Mouse (Mus musculus): ENCODE results near the gene Dmac2. TPM values are rescaled to one million over a fixed set of nuclear protein-coding genes. Genes with fewer than 3 reads are reported as not detected.
A peak's percentile ranks its signal among the peaks of the same experiment; 100 is the strongest.

Gene Dmac2
- total RNA-seq, 2 experiments from 2014 or later, result 37.7 to 43.0 TPM

DNA sequence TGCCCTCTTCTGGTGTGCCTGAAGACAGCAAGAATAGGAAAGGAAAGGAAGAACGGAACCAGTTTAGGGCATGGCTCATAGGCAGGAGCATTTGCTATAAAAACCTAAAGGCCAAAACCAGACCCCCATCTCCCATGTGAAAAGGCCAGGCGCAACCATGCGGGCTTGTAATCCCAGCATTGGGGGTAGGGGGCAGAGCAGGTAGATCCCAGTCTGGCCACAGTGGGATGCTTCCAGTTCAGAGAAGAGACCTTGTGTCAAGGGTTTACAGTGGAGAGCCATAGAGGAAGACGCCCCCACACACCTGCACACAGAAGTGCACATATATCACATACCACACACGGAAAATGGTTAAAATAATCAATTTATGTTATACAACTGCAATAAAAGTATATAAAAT, 5.1 kb upstream of the Dmac2 start:
- DNase-seq, result no peak
- intact Hi-C loops (cut with DNase I), result no loop called here

DNA sequence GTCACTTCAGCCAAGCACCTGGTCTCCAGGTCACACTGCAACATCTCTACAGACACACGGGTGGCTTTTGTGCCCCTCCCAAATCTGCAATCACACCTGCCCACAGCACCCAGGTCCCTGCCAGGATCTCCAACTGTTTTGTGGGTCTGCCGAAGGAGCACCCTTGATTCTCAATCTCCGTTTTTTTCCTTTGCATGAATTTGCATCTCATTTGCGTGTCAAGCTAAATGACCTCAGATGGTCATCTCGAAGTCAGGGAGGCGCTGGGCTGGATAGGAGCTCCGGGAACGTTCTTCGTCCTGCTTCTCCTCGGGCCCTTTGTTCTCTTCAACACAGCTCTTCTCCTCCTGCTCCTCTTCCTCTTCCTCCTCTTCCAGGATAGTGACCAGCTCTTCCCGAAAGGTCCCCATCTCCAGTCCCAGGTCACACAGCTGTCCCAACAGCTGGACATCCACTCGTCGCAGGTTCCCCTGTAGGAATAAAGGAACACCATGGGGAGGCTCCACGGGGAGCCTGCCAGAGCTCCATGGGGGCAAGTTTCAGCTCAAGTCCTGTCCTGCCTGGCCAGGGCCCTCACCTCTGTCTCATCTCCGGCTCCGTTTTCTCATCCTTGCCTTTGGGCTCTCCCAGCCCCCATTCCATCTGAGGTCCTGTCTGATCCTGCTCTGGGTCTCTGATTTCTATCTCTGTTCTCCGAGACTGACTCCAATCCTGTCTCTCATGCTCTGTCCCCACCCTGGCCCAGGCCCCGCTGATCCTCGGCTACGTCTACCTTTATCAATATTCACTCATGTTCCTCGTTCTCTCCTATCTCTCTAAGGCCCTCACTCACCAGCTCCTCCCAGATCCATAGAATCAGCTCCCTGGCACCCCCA, 4.1 kb upstream of the Dmac2 start:
- peak in 1 of 2 experiments; percentile 9 for DNase-seq
- intact Hi-C loops (cut with DNase I), result no loop called here

GRCm38 (mm10) chr7:25615706-25616011, 3.6 kb upstream of the Dmac2 start, which contains the start of gene Erich4:
Gene Erich4 (minus strand): TSS chr7:25615892.
- no peak for DNase-seq
- intact Hi-C loops (cut with DNase I), result no loop called here

DNA sequence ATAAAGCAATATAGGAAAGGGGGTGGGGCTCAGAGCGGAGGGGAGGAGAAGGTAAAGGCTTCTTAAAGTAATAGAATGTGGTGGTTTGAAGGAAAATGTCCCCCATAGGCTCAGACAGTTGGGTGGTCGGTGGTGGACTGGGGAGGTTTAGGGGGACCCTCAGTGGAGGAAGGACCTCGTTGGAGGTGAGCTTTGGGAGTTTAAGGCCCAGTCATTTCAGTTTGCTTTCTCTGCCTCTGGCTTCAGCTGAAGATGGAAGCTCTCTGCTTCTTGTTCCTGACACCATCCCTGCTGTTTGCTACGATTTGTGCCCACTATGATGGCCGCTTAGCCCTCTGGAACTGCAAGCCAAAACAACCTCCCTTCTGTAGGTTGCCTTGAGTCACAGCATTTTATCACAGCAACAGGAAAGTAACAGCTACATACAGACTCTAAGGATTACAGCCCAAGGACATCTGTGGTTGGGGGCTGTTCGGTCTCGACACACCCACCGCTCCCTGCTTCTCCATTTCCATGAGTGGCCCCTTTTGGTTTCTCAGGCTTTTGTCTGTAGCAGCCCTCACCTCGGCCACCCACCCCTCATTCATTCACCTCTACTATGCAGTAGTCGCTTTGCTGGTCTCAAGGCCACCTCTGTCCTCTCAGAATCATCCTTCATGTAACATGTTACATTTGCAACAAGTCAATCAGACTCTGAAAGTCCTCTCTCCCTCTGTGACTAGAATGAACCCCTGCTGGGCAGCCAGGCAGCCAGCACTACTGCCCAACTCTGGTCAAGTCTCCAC, 1.6 kb upstream of the Dmac2 start:
- peak in 1 of 2 experiments; percentile 5 for DNase-seq
- intact Hi-C loops (cut with DNase I), result no loop called here

GRCm38 (mm10) chr7:25619722-25619991, 443 bp downstream of the Dmac2 start:
- intact Hi-C loops (cut with DNase I), result no loop called here

DNA sequence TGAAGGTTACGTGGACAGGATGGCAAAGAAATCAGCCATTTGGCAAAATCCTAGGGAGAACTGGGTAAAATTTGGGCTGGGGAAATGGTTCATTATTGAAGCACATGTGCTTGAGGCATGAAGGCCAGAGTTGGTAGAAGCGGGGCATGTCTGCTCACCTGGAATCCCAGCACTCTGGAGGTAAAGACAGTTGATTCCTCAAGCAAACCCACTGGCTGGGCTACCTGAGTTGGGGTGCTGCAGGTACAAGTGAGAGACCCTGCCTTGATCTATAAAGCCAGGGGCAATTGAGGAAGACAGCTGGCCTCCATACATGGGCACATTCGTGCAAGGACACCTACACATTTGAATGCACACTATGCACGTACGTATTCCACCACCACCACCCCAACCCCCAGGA, 887 bp downstream of the Dmac2 start:
- peak in 1 of 2 experiments; percentile 6 for DNase-seq
- intact Hi-C loops (cut with DNase I), result no loop called here

More at GRCm38 (mm10) chr7:25619722-25619991, 443 bp downstream of the Dmac2 start:
- no peak for DNase-seq

GRCm38 (mm10) chr7:25620751-25621150, 1.5 kb downstream of the Dmac2 start:
- intact Hi-C loops (cut with DNase I), result no loop called here
- DNase-seq, result peak in 1 of 2 experiments; percentile 11

DNA sequence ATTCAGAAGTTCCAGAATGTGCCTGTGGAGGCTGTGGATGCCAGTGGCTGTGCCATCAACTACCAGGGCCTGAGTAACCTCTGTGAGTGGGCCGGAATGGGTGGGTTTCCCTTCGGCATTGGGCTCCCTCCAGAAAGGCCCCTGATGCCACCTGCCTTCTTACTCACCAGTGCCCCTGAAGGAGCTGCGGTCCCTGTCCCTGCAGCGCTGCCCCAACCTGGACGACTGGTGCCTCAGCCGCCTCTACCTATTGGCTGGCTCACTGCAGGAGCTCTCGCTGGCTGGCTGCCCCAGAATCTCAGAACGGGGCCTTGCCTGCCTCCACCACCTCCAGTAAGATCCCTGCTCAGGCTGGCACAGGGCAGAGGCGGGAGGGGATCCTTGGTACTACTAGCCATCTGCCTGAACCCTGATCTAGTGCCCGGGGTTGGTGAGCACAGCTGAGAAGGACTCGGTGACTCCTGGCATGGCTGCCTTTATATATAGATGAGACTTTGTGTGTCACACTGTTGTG, 4.7 kb downstream of the Dmac2 start:
- intact Hi-C loops (cut with DNase I), result no loop called here
- no peak for DNase-seq

- intact Hi-C loops (cut with DNase I), result no loop called here
- no peak for DNase-seq
Measured at GRCm38 (mm10) chr7:25624851-25625250, 5.6 kb downstream of the Dmac2 start.

DNA sequence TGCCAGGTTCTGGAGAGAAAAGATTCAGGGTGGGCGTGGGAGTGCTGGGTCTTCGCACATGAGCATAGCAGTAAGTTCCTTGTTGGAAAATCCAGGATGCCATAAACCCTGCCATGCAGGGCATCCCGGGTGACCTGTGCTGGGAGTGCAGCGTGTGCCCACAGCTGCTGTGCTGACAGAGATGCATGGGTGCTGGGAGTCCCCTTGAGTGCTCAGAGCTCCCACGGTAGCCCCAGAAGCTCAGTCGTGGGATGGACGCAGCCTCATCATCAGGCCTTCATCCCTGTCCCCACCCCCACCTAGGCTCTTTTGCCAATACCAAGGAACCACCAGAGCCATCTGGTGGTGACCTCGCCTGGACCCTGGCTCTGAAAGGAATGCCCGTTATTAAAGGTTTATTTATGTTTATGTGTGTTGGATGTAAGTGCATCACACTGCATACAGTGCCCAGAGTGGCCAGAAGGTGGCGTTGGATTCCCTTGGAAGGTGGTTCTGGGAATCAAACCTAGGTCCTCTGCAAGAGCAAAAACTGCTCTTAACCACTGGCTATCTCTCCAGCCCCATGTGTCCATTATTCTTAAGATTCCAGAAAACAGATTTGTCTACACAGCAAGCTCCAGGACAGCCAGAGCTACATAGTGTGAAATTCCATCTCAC, 6.5 kb downstream of the Dmac2 start:
- DNase-seq, result no peak
- intact Hi-C loops (cut with DNase I), result no loop called here

DNA sequence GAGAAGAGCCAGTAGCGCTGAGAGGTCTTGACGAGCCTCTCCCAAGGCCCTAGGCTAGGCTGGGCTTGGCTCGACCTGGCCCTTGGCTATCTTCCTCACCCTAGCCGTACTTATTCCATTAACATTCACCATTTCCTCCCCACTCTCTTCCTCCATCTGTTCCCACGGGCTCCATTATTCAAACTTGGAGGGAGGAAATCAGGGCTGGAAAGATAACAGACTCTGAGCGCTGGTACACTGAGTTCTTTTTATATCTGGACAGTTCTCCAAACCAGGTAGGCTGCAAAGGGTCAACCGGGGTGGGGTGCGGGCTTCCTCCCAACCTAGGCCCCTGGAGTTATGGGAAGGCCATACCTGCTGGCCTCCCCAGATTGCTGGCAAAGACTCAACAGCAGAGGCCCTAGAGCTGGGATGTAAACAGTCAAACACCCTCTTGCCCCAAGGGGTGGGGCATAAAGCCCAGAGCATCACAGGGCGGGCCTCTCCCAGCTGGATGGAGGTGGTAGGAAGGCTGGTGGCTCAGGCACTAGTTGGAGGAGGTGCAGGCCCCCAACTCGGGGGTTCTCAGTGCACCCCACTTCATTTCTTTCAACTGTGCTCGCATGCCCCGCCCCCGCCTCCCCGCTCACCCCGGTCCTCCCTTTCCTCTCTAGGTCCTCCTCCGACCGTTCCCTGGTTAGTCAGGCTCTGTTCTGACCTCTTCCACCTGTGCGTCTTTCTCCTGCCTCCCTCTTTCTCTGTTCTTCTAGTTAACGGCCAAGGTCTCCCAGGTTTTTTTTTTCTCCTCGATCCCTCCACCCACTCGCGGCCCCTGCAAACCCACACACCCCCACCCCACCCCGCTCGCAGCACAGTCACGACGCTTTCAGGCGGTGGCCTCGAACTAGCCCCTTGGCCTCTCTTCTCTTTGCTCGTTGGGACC, 7.6 kb downstream of the Dmac2 start, which contains the start of gene B3gnt8:
Gene B3gnt8 (plus strand): TSS at position 146 of the 922 bp plus-strand sequence.
- DNase-seq, result peak; percentile 59 to 60
- intact Hi-C loops (cut with DNase I), result no loop called here

DNA sequence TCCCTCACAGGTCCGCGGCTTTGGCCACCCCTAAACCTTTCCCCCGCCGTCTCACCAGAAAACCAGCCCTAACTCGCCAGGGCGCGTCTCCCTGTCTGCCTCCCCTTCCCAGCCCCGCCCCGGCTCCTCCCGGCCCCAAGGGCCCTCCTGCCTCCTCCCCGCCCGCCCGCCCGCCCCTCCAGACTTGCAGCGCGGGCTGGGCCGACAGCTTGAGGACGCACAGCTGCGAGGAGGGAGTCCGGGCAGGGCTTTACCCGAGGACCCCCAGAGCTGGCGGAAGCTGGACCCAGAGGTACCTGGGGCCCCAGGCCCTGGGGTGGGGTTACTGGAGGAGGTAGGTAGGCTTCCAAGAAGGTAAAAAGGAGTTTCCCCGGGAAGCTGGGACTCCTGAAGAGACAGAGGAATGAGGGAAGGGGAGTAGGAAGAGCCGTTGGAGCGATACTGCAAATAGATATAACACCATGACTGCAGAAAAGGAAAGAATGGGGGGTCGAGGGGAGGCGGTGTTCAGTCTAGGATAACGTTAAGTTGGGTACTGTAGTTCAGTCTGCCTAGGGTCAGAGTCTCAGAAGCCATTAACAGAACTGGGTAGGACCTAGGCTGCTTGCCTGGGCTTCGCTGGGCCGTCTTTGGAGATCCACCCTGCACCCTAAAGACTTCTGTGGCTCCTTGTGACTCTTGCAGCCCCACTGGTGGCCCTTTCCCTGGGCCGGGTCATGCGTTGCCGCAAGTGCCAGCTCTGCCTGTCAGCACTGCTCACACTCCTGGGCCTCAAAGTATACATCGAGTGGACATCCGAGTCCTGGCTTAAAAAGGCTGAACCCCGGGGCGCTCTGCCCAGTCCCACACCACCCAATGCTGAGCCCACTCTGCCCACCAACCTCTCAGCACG, 8.5 kb downstream of the Dmac2 start:
- intact Hi-C loops (cut with DNase I), result no loop called here

GRCm38 (mm10) chr7:25628323-25628620, 9.1 kb downstream of the Dmac2 start:
- intact Hi-C loops (cut with DNase I), result no loop called here
- DNase-seq, result no peak

More for the DNA sequence above, 8.5 kb downstream of the Dmac2 start:
- peak in 1 of 2 experiments; percentile 78 for DNase-seq

DNA sequence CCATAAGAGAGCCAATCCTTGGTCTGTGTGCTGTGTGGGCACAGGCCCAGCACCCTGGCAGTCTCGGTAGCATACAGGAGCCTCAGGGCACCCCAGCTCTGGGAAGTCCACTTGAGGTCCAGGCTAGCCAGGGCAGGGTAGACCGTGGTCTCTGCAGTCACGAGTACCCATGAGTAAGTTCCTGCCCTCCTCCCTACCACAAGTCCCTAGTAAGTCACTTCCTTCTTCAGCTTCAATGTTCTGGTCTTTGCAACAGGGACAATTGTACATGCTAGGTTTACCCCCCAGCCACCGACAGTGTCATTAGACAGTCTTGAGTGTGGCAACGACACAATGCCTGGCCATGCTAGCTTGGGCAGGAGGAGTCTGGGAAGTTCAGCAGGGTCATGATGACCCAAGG, 13.5 kb downstream of the Dmac2 start:
- intact Hi-C loops (cut with DNase I), result no loop called here
- DNase-seq, result no peak

- DNase-seq, result no peak
- intact Hi-C loops (cut with DNase I), result no loop called here
Measured at GRCm38 (mm10) chr7:25636373-25636772, 17.2 kb downstream of the Dmac2 start.

GRCm38 (mm10) chr7:25637099-25637498, 17.9 kb downstream of the Dmac2 start:
- intact Hi-C loops (cut with DNase I), result no loop called here
- DNase-seq, result no peak

- intact Hi-C loops (cut with DNase I), result no loop called here
- no peak for DNase-seq
Measured at GRCm38 (mm10) chr7:25639754-25640153, 20.5 kb downstream of the Dmac2 start.

DNA sequence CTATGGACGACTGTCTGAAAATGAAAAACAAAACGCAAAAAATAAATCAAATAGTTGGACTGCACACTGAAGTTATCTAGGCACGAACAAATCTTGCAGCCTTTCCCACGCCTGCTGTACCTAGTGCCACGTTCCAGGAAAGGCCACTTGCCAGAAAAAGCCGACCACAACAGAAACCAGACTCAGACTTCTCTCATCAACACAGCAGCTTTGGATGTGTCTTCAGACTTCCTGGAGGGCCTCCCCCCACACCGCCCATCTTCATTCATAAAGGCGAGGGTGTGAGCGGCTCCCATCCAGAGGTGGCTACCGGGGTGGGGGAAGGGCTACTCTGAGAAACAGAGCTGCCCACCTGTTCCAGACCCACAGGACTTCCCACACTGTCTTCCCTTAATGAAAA, 24.9 kb downstream of the Dmac2 start:
- no peak for DNase-seq
- intact Hi-C loops (cut with DNase I), result no loop called here

DNA sequence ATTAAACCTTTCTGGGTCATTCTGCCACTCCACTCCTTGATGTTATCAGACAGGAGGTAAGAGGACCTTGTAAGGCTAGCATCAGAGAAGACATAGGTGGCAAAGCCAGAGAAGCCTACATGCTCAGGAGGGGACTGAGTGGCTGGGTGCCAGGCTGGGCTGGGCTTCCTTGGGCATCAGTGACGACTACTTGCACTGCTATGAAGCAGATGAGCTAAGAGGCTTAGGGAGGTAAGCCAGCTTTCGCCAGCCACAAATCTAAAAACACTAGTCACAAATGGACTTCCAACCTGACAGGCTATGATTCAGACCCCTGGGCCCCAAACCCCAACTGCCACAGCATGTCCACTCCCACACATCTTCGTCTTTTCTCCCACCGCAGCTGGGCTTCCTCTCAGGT, 25.4 kb downstream of the Dmac2 start:
- no peak for DNase-seq
- intact Hi-C loops (cut with DNase I), result no loop called here

Measured in gastrocnemius, postnatal 36 days (tissue).